Mouse (Mus musculus): Measurements from ENCODE around the gene Gm11361.

Gene Gm11361

GRCm38 (mm10) chr13:28257228-28257627, at the start of gene Gm11361:
Gene Gm11361, plus strand, starts transcription at chr13:28257528.
- DNase-seq (ENCODE audit: low spot score in 2 of 2): no peak

GRCm38 (mm10) chr13:28264399-28264798, 7.1 kb downstream of the Gm11361 start:
- DNase-seq (ENCODE audit: low spot score in 2 of 2): no peak

- no peak for DNase-seq (ENCODE audit: low spot score in 2 of 2)
Measured at GRCm38 (mm10) chr13:28287368-28287767, 30.0 kb downstream of the Gm11361 start.

- no peak for DNase-seq (ENCODE audit: low spot score in 2 of 2)
Measured at GRCm38 (mm10) chr13:28294272-28294671, 36.9 kb downstream of the Gm11361 start.

- DNase-seq (ENCODE audit: low spot score in 2 of 2): no peak
Measured at GRCm38 (mm10) chr13:28294757-28295361, 37.5 kb downstream of the Gm11361 start.

- no peak for DNase-seq (ENCODE audit: low spot score in 2 of 2)
Measured at GRCm38 (mm10) chr13:28295492-28295891, 38.2 kb downstream of the Gm11361 start.

GRCm38 (mm10) chr13:28297098-28297497, 39.8 kb downstream of the Gm11361 start:
- no peak for DNase-seq (ENCODE audit: low spot score in 2 of 2)

GRCm38 (mm10) chr13:28297577-28297976, 40.2 kb downstream of the Gm11361 start:
- DNase-seq (ENCODE audit: low spot score in 2 of 2): no peak
